Mouse (Mus musculus): ENCODE measurements around the gene Arhgap19. TPM values are rescaled to one million over a fixed set of nuclear protein-coding genes. Genes with fewer than 3 reads are reported as not detected.

Gene Arhgap19
- polyA plus RNA-seq, 1 experiment from 2014 or later = 48.4 TPM

DNA sequence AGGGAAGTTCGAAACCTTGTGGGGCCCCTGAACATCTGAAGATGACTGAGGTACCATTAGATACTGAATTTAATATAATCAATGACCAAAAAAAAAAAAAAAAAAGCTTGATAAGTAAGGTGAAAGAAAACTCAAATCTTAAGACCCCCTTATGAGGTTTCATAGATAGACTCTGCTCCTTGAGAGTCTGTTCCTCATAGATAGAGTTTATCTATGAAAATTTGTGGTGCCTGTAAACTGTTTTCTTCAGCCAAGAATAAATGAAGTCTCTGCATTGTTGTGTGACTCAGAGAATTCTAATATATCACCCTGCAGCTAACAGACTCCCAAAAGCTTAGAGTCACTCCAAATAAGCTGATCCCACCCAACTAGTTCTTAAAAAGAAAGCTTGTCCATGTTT, 15.0 kb downstream of the Arhgap19 start:
- ATAC-seq (replicated peaks; ENCODE audit: low FRiP score) = no peak
- no peak overlapping the region for H3K9ac ChIP-seq (ENCODE audit: low read length)
- no peaks in the 10 kb centered on the region for H3K27me3 ChIP-seq (ENCODE audit: control insufficient read depth, insufficient read depth, low read length)
- no peak overlapping the region for H3K4me2 ChIP-seq (ENCODE audit: low read depth, low read length, severe bottlenecking)
- peaks cover 9% of the 10 kb centered on the region; the same call in 1 of the 2 replicates for H3K36me3 ChIP-seq (ENCODE audit: control insufficient read depth, insufficient read depth, low read length)
- 98% methylated on average over 1 of the region's 1 CpGs for WGBS
- no peak for DNase-seq (ENCODE audit: low spot score)
- H3K9me3 ChIP-seq (ENCODE audit: control insufficient read depth, low read length) = no peaks in the 10 kb centered on the region
- H3K4me1 ChIP-seq (replicated peaks; ENCODE audit: control insufficient read depth, insufficient read depth, low read length) = no peaks in the 10 kb centered on the region
- no peak overlapping the region for H3K27ac ChIP-seq (ENCODE audit: low read depth, low read length)
- no peak overlapping the region for H3K4me3 ChIP-seq (ENCODE audit: low read depth, low read length)

DNA sequence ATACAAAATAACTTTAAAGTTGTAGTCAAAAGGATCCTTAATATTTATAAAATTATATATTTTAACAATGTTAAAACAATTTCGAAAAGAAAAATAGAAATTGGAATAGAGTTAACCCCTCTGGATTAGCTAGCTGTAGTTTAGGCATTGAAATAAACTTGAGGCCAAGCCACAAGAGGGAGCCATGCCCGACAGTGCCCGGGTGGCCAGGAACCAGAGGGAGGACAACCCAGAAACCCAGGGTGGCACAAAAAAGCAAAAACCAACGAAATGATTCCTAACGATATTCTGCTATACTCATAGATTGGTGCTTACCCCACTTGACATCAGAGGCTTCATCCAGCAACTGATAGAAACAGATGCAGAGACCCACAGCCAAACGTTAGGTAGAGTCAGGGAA, 24.3 kb downstream of the Arhgap19 start:
- DNase-seq (ENCODE audit: low spot score) = no peak
- H3K9ac ChIP-seq (ENCODE audit: low read length) = no peak overlapping the region
- no peaks in the 10 kb centered on the region for H3K27me3 ChIP-seq (ENCODE audit: control insufficient read depth, insufficient read depth, low read length)
- no peak for ATAC-seq (replicated peaks; ENCODE audit: low FRiP score)
- H3K4me1 ChIP-seq (replicated peaks; ENCODE audit: control insufficient read depth, insufficient read depth, low read length) = 0 out of 2 replicates have a peak, but pooled peaks cover 2% of the 10 kb centered on the region
- H3K9me3 ChIP-seq (ENCODE audit: control insufficient read depth, low read length) = no peaks in the 10 kb centered on the region
- 90% methylated on average over 6 of the region's 6 CpGs for WGBS
- H3K27ac ChIP-seq (ENCODE audit: low read depth, low read length) = no peak overlapping the region
- H3K4me3 ChIP-seq (ENCODE audit: low read depth, low read length) = no peak overlapping the region
- no peak overlapping the region for H3K4me2 ChIP-seq (ENCODE audit: low read depth, low read length, severe bottlenecking)
- peaks cover 8% of the 10 kb centered on the region; the same call in 1 of the 2 replicates for H3K36me3 ChIP-seq (ENCODE audit: control insufficient read depth, insufficient read depth, low read length)

DNA sequence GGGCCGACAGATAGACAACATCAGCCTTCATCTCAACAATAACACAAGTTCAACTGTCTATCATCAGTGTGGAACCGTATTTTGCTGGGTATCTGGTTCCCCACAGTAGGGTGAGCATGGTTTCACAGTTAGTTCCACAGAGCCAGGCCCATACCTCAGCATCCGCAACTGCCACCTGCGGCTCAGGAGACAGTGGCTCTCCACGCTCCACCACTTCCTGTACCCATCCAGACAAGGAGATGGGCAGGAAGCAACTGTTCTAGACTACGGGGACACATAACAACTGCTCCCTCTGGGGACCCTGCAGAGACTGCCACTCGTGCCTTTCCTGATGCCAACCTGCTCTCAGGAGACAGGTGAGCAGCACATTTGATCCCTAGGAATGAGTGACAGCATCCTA, 33.1 kb downstream of the Arhgap19 start:
- no peak for DNase-seq (ENCODE audit: low spot score)
- no peaks in the 10 kb centered on the region for H3K4me1 ChIP-seq (replicated peaks; ENCODE audit: control insufficient read depth, insufficient read depth, low read length)
- no peak overlapping the region for H3K4me2 ChIP-seq (ENCODE audit: low read depth, low read length, severe bottlenecking)
- no peak overlapping the region for H3K27ac ChIP-seq (ENCODE audit: low read depth, low read length)
- WGBS = 94% methylated on average over 7 of the region's 7 CpGs
- peaks cover 8% of the 10 kb centered on the region; the same call in 1 of the 2 replicates for H3K36me3 ChIP-seq (ENCODE audit: control insufficient read depth, insufficient read depth, low read length)
- ATAC-seq (replicated peaks; ENCODE audit: low FRiP score) = no peak
- H3K9ac ChIP-seq (ENCODE audit: low read length) = no peak overlapping the region
- no peaks in the 10 kb centered on the region for H3K27me3 ChIP-seq (ENCODE audit: control insufficient read depth, insufficient read depth, low read length)
- no peak overlapping the region for H3K4me3 ChIP-seq (ENCODE audit: low read depth, low read length)
- H3K9me3 ChIP-seq (ENCODE audit: control insufficient read depth, low read length) = no peaks in the 10 kb centered on the region

DNA sequence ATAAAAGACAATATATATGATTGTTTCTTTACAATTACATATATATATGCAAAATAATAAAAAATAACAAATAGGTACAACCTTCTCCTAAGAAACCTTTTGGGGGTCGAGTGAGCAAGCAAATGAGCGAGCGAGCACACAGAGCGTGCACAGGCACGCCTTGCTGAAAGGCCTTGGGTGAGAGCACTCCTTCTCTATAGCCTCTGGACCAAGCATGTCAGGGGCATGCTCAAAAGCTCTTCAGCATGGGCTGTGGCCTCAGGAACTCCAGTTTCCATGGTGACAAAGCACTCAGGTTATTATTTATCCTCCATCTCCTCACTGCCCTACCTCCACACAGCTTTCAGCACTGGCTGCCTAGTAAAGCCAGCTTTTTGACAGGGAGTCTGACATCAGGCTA, 35.2 kb downstream of the Arhgap19 start:
- Histone ChIP-seq H3K4me2 (ENCODE audit: low read depth, low read length, severe bottlenecking) (no peak overlapping the region), H3K36me3 (ENCODE audit: control insufficient read depth, insufficient read depth, low read length) (no peaks in the 10 kb centered on the region), H3K9ac (ENCODE audit: low read length) (no peak overlapping the region), H3K27me3 (ENCODE audit: control insufficient read depth, insufficient read depth, low read length) (no peaks in the 10 kb centered on the region), H3K4me3 (ENCODE audit: low read depth, low read length) (no peak overlapping the region), H3K9me3 (ENCODE audit: control insufficient read depth, low read length) (no peaks in the 10 kb centered on the region), H3K4me1 (replicated peaks; ENCODE audit: control insufficient read depth, insufficient read depth, low read length) (no peaks in the 10 kb centered on the region), H3K27ac (ENCODE audit: low read depth, low read length) (no peak overlapping the region)
- ATAC-seq (replicated peaks; ENCODE audit: low FRiP score) = no peak
- WGBS = 79% methylated on average over 5 of the region's 5 CpGs
- DNase-seq (ENCODE audit: low spot score) = no peak

DNA sequence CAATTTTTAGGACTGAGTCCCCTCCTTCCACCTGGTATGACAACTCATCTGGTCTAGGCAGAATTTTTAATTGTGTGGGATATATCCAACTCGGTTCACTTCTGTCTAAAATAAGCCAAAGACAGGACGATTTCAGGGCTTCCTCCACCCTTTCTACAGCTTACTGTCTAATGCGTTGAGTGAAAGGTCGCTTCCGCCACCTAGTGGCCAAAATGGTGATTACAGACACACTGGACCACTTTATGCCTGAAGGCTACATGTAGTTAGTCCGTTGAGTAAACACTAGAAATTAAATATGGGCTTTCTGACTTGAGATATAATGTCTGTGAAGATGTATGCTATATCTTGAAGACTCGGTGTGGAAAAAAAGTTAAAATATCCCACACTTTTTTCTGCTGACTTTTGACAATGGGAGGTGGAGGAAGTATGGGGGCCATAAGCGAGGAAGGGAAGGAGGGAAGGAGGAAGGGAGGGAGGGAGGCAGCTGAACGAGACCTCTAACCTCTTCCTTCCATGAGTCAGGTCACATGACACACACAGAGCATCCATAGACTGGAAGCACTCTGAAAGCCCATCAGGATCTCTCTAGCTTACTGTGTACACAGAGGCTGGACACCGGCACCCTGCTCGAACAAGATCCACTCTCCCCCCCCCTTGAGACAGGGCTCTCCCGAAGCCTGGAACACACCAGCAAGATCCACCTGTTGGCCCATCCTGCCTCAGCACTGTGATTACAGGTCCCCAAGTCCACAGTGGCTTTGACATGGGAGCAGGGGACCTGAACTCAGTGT, 37.8 kb downstream of the Arhgap19 start:
- ATAC-seq (replicated peaks; ENCODE audit: low FRiP score) (peak; percentile 60), DNase-seq (ENCODE audit: low spot score) (peak; percentile 91)
- Histone ChIP-seq H3K4me2 (ENCODE audit: low read depth, low read length, severe bottlenecking) (no peak overlapping the region), H3K27me3 (ENCODE audit: control insufficient read depth, insufficient read depth, low read length) (no peaks in the 10 kb centered on the region), H3K4me1 (replicated peaks; ENCODE audit: control insufficient read depth, insufficient read depth, low read length) (no peaks in the 10 kb centered on the region), H3K4me3 (ENCODE audit: low read depth, low read length) (no peak overlapping the region), H3K27ac (ENCODE audit: low read depth, low read length) (no peak overlapping the region), H3K9ac (ENCODE audit: low read length) (no peak overlapping the region), H3K36me3 (ENCODE audit: control insufficient read depth, insufficient read depth, low read length) (no peaks in the 10 kb centered on the region), H3K9me3 (ENCODE audit: control insufficient read depth, low read length) (0 out of 2 replicates have a peak, but pooled peaks cover 2% of the 10 kb centered on the region)
- WGBS = 34% methylated on average over 12 of the region's 12 CpGs

DNA sequence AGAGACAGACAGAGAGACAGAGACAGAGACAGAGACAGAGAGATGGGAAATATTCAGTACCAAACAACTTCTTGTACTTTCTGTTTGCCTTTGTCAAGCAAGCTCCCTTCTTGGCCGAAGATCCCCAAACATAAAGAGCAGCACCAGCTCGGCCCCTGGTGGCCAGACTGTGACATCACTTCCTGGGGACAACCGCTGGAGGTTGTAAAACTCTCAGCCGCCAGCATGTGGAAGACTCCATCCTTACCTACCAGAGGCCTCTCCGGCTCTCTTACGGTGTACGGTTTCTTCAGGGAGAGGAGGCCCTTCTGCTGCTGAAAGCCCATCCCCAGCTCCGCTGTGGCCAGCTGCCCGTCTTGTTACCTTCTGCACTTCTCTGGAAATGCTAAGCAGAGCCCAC, 40.3 kb downstream of the Arhgap19 start:
- Histone ChIP-seq H3K4me2 (ENCODE audit: low read depth, low read length, severe bottlenecking) (no peak overlapping the region), H3K4me1 (replicated peaks; ENCODE audit: control insufficient read depth, insufficient read depth, low read length) (no peaks in the 10 kb centered on the region), H3K27ac (ENCODE audit: low read depth, low read length) (no peak overlapping the region), H3K4me3 (ENCODE audit: low read depth, low read length) (no peak overlapping the region), H3K9ac (ENCODE audit: low read length) (no peak overlapping the region), H3K9me3 (ENCODE audit: control insufficient read depth, low read length) (0 out of 2 replicates have a peak, but pooled peaks cover 2% of the 10 kb centered on the region), H3K27me3 (ENCODE audit: control insufficient read depth, insufficient read depth, low read length) (no peaks in the 10 kb centered on the region), H3K36me3 (ENCODE audit: control insufficient read depth, insufficient read depth, low read length) (no peaks in the 10 kb centered on the region)
- peak; percentile 77 for DNase-seq (ENCODE audit: low spot score)
- ATAC-seq (replicated peaks; ENCODE audit: low FRiP score) = no peak
- WGBS = 38% methylated on average over 9 of the region's 9 CpGs

DNA sequence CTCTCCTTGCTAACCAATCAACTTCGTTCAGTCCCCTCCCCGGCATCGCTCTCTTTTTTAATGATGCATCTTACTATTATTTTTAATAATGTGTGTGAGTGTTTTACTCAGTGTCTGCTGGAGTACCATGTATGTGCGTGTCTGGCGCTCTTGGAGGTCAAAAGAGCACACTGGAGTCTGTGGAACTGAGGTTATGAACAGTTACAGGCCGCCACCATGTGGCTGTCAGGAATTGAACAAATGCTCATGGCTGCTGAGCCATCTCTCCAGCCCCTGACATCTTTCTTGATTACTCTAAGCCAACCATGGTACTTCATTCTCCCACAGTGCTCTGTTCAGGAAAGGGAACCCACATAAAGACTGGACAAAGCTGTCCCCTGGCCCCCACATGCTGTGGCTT, 42.1 kb downstream of the Arhgap19 start:
- DNase-seq (ENCODE audit: low spot score) (no peak), ATAC-seq (replicated peaks; ENCODE audit: low FRiP score) (no peak)
- 81% methylated on average over 6 of the region's 6 CpGs for WGBS
- Histone ChIP-seq H3K36me3 (ENCODE audit: control insufficient read depth, insufficient read depth, low read length) (no peaks in the 10 kb centered on the region), H3K4me2 (ENCODE audit: low read depth, low read length, severe bottlenecking) (no peak overlapping the region), H3K4me3 (ENCODE audit: low read depth, low read length) (no peak overlapping the region), H3K27ac (ENCODE audit: low read depth, low read length) (no peak overlapping the region), H3K9ac (ENCODE audit: low read length) (no peak overlapping the region), H3K9me3 (ENCODE audit: control insufficient read depth, low read length) (0 out of 2 replicates have a peak, but pooled peaks cover 2% of the 10 kb centered on the region), H3K4me1 (replicated peaks; ENCODE audit: control insufficient read depth, insufficient read depth, low read length) (peaks cover 2% of the 10 kb centered on the region; the same call in 1 of the 2 replicates), H3K27me3 (ENCODE audit: control insufficient read depth, insufficient read depth, low read length) (no peaks in the 10 kb centered on the region)

DNA sequence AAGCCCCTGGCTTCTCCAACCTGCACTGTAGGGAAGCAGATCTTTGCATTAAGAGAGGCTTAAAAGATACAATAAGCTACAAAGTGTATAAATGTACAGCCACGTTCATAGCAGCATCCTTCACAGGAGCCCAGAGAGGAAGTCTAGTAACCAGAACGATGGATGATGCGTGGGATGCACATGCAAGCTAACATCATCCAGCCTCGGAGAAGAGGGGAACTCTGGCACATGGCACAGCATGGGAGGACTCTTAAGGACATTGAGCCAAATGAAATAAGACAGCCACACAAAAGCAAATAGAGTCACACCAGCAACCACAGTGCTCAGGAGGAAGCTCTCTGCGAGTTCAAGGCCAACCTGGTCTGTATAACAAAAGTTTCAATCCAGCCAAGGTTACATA, 42.6 kb downstream of the Arhgap19 start:
- WGBS = 93% methylated on average over 5 of the region's 5 CpGs
- no peak overlapping the region for H3K9ac ChIP-seq (ENCODE audit: low read length)

DNA sequence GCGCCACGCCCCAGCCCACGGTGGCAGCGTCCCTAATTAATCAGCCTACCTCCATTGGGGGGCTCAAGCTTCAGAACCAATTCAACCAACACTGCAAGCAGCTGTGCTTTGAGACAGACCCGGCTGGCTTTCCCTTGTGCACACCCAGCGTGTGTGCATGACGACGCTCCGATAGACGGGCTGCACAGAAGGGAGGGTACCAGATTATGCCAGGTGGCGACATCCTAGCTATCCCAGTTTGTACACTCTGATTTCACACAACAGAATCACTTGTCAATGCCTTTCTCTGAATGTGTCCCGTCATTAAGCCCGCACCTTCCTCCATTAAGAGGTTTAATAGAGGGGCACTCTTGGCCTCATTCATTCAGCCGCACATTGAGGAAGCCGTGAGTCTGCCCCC, 47.1 kb downstream of the Arhgap19 start:
- no peak overlapping the region for H3K4me2 ChIP-seq (ENCODE audit: low read depth, low read length, severe bottlenecking)
- no peaks in the 10 kb centered on the region for H3K36me3 ChIP-seq (ENCODE audit: control insufficient read depth, insufficient read depth, low read length)
- H3K9ac ChIP-seq (ENCODE audit: low read length) = no peak overlapping the region
- ATAC-seq (replicated peaks; ENCODE audit: low FRiP score) (0 out of 2 replicates have a peak, but pooled peaks have one; percentile 36), DNase-seq (ENCODE audit: low spot score) (no peak)
- peaks cover 2% of the 10 kb centered on the region; the same call in 1 of the 2 replicates for H3K27me3 ChIP-seq (ENCODE audit: control insufficient read depth, insufficient read depth, low read length)
- no peaks in the 10 kb centered on the region for H3K9me3 ChIP-seq (ENCODE audit: control insufficient read depth, low read length)
- no peak overlapping the region for H3K27ac ChIP-seq (ENCODE audit: low read depth, low read length)
- no peak overlapping the region for H3K4me3 ChIP-seq (ENCODE audit: low read depth, low read length)
- peaks cover 4% of the 10 kb centered on the region; the same call in 1 of the 2 replicates for H3K4me1 ChIP-seq (replicated peaks; ENCODE audit: control insufficient read depth, insufficient read depth, low read length)
- 46% methylated on average over 15 of the region's 15 CpGs for WGBS

More for the DNA sequence above, 42.6 kb downstream of the Arhgap19 start:
- H3K4me2 ChIP-seq (ENCODE audit: low read depth, low read length, severe bottlenecking) = no peak overlapping the region
- H3K27me3 ChIP-seq (ENCODE audit: control insufficient read depth, insufficient read depth, low read length) = no peaks in the 10 kb centered on the region
- H3K27ac ChIP-seq (ENCODE audit: low read depth, low read length) = no peak overlapping the region
- H3K4me1 ChIP-seq (replicated peaks; ENCODE audit: control insufficient read depth, insufficient read depth, low read length) = peaks cover 4% of the 10 kb centered on the region; the same call in 1 of the 2 replicates
- no peak for DNase-seq (ENCODE audit: low spot score)
- H3K9me3 ChIP-seq (ENCODE audit: control insufficient read depth, low read length) = 0 out of 2 replicates have a peak, but pooled peaks cover 2% of the 10 kb centered on the region
- no peaks in the 10 kb centered on the region for H3K36me3 ChIP-seq (ENCODE audit: control insufficient read depth, insufficient read depth, low read length)
- ATAC-seq (replicated peaks; ENCODE audit: low FRiP score) = no peak
- H3K4me3 ChIP-seq (ENCODE audit: low read depth, low read length) = no peak overlapping the region
